Mouse (Mus musculus) liver, embryonic 12.5 days (tissue): Measurements from ENCODE around the gene Mapre3. TPM values are rescaled to one million over a fixed set of nuclear protein-coding genes. Genes with fewer than 3 reads are reported as not detected.
"Not testable (repeated sequence)": the region's sequence is repeated elsewhere in the genome, so short reads cannot be mapped to it uniquely, and the experiment has no call there.

Source experiments
- ATAC-seq: fragments of 200-750 bp; cut with Nextera tagmentation; 2 replicates; pipeline ENCODE4 v1.8.0; 2017; ENCODE audit warnings: moderate number of reproducible peaks, mild to moderate bottlenecking, moderate library complexity
- H3K27ac ChIP-seq: fragments of 300-500 bp; sonication (generic); 2 replicates; pipeline ENCODE4 v1.5.1; 2016; ENCODE audit warnings: mild to moderate bottlenecking
- H3K27me3 ChIP-seq: fragments of 300-500 bp; sonication (generic); replicated peaks from 2 replicates; pipeline ENCODE4 v1.6.1; 2016; ENCODE audit warnings: mild to moderate bottlenecking, moderate library complexity
- H3K36me3 ChIP-seq: fragments of 300-500 bp; sonication (generic); 2 replicates; pipeline ENCODE4 v1.6.1; 2016; ENCODE audit warnings: mild to moderate bottlenecking, moderate library complexity
- H3K4me1 ChIP-seq: fragments of 300-500 bp; sonication (generic); 2 replicates; pipeline ENCODE4 v1.6.1; 2016
- H3K4me2 ChIP-seq: fragments of 300-500 bp; sonication (generic); 2 replicates; pipeline ENCODE4 v1.6.1; 2016; ENCODE audit warnings: mild to moderate bottlenecking, moderate library complexity
- H3K4me3 ChIP-seq: fragments of 300-500 bp; sonication (generic); 2 replicates; pipeline ENCODE4 v1.5.1; 2016; ENCODE audit warnings: mild to moderate bottlenecking, moderate library complexity
- H3K9ac ChIP-seq: fragments of 300-500 bp; sonication (generic); 2 replicates; pipeline ENCODE4 v1.6.1; 2016; ENCODE audit warnings: mild to moderate bottlenecking, moderate library complexity
- H3K9me3 ChIP-seq: fragments of 300-500 bp; sonication (generic); replicated peaks from 2 replicates; pipeline ENCODE4 v1.6.1; 2016; ENCODE audit warnings: mild to moderate bottlenecking, moderate library complexity
- WGBS: fragments of 180-500 bp; shearing (Covaris S2); methylation state at CpG from one replicate; pipeline ENCODE4 v1.1.7; 2016; ENCODE audit not compliant: insufficient replicate concordance; 5-methylcytosine and 5-hydroxymethylcytosine counted together
- polyA plus RNA-seq: library from polyadenylated mRNA; unstranded; fragments of >200 nt; fragmentation: Nextera tagmentation; extraction: Ambion mirVana; gene quantifications from 2 replicates; pipeline ENCODE4 v1.2.1, GENCODE M21; 2016

Mapre3 gene
- polyA plus RNA-seq, 1 experiment from 2014 or later = 3.4 TPM

GRCm38 (mm10) chr5:30867712-30868111 is 53.3 kb downstream of the Mapre3 start, which contains the start of gene Tmem214:
Gene Tmem214 (plus strand): TSS chr5:30868012.
- Histone ChIP-seq H3K4me1 (peaks cover 28% of the 10 kb centered on the region), H3K4me2 (peak within 1 kb of the TSS; percentile 89; the same call in 1 of the 2 replicates), H3K9ac (no peak within 1 kb of the TSS), H3K27ac (no peak within 1 kb of the TSS), H3K36me3 (peaks cover 22% of the 10 kb centered on the region), H3K9me3 (no peaks in the 10 kb centered on the region), H3K4me3 (no peak within 1 kb of the TSS), H3K27me3 (peaks cover 14% of the 10 kb centered on the region)
- 80% methylated on average over 3 of the region's 3 CpGs for WGBS
- ATAC-seq = no peak

- Histone ChIP-seq H3K27ac (0 out of 2 replicates have a peak overlapping the region, but pooled peaks have one; percentile 76), H3K4me1 (peaks cover 24% of the 10 kb centered on the region), H3K4me2 (peak overlapping the region; percentile 89), H3K9ac (peak overlapping the region; percentile 93), H3K4me3 (peak overlapping the region; percentile 95), H3K36me3 (peaks cover 35% of the 10 kb centered on the region), H3K27me3 (0 out of 2 replicates have a peak, but pooled peaks cover 7% of the 10 kb centered on the region), H3K9me3 (no peaks in the 10 kb centered on the region)
- 19% methylated on average over 9 of the region's 9 CpGs for WGBS
- ATAC-seq = no peak
These were observed 54.5 kb downstream of the Mapre3 start for GRCm38 (mm10) chr5:30868981-30869380.

GRCm38 (mm10) chr5:30869405-30870130 is 55.1 kb downstream of the Mapre3 start:
- Histone ChIP-seq H3K4me3 (peak overlapping the region; percentile 95), H3K27ac (peak overlapping the region; percentile 76), H3K9me3 (no peaks in the 10 kb centered on the region), H3K4me2 (peak overlapping the region; percentile 89), H3K27me3 (0 out of 2 replicates have a peak, but pooled peaks cover 1% of the 10 kb centered on the region), H3K9ac (peak overlapping the region; percentile 93), H3K36me3 (peaks cover 41% of the 10 kb centered on the region), H3K4me1 (peaks cover 20% of the 10 kb centered on the region)
- WGBS = 2% methylated on average over 58 of the region's 63 CpGs
- peak; percentile 95 for ATAC-seq

GRCm38 (mm10) chr5:30870131-30870406 is 55.6 kb downstream of the Mapre3 start:
- Histone ChIP-seq H3K36me3 (peaks cover 46% of the 10 kb centered on the region), H3K4me3 (peak overlapping the region; percentile 95), H3K9me3 (no peaks in the 10 kb centered on the region), H3K27me3 (no peaks in the 10 kb centered on the region), H3K9ac (peak overlapping the region; percentile 93), H3K27ac (peak overlapping the region; percentile 76; the same call in 1 of the 2 replicates), H3K4me1 (peaks cover 20% of the 10 kb centered on the region), H3K4me2 (peak overlapping the region; percentile 89)
- ATAC-seq = no peak
- 16% methylated on average over 2 of the region's 2 CpGs for WGBS

- Histone ChIP-seq H3K9me3 (no peaks in the 10 kb centered on the region), H3K4me1 (peaks cover 20% of the 10 kb centered on the region), H3K4me2 (no peak overlapping the region), H3K27me3 (no peaks in the 10 kb centered on the region), H3K36me3 (peaks cover 71% of the 10 kb centered on the region), H3K9ac (no peak overlapping the region), H3K27ac (no peak overlapping the region), H3K4me3 (no peak overlapping the region)
- ATAC-seq = no peak
- WGBS = 87% methylated on average over 9 of the region's 9 CpGs
These were observed 58.1 kb downstream of the Mapre3 start for GRCm38 (mm10) chr5:30872574-30872973.

GRCm38 (mm10) chr5:30874365-30874764 is 59.9 kb downstream of the Mapre3 start:
- no peak for ATAC-seq
- Histone ChIP-seq H3K9me3 (no peaks in the 10 kb centered on the region), H3K4me2 (no peak overlapping the region), H3K36me3 (peaks cover 77% of the 10 kb centered on the region), H3K4me3 (no peak overlapping the region), H3K9ac (no peak overlapping the region), H3K4me1 (peaks cover 15% of the 10 kb centered on the region), H3K27me3 (no peaks in the 10 kb centered on the region), H3K27ac (no peak overlapping the region)
- WGBS = 83% methylated on average over 7 of the region's 7 CpGs

GRCm38 (mm10) chr5:30878616-30879015 is 64.2 kb downstream of the Mapre3 start:
- Histone ChIP-seq H3K9ac (no peak overlapping the region), H3K9me3 (no peaks in the 10 kb centered on the region), H3K4me2 (no peak overlapping the region), H3K36me3 (peaks cover 45% of the 10 kb centered on the region), H3K4me1 (no peaks in the 10 kb centered on the region), H3K27me3 (no peaks in the 10 kb centered on the region), H3K27ac (no peak overlapping the region), H3K4me3 (no peak overlapping the region)
- 61% methylated on average over 6 of the region's 6 CpGs for WGBS
- no peak for ATAC-seq

- Histone ChIP-seq H3K27ac (no peak overlapping the region), H3K4me3 (no peak overlapping the region), H3K4me1 (no peaks in the 10 kb centered on the region), H3K4me2 (no peak overlapping the region), H3K9me3 (no peaks in the 10 kb centered on the region), H3K36me3 (peaks cover 37% of the 10 kb centered on the region), H3K9ac (no peak overlapping the region), H3K27me3 (no peaks in the 10 kb centered on the region)
- ATAC-seq = no peak
- WGBS = 69% methylated on average over 5 of the region's 5 CpGs
These were observed 65.0 kb downstream of the Mapre3 start for GRCm38 (mm10) chr5:30879347-30879943.

GRCm38 (mm10) chr5:30881839-30882238 is 67.4 kb downstream of the Mapre3 start:
- H3K9me3 ChIP-seq = not testable (repeated sequence)
- WGBS = 78% methylated on average over 4 of the region's 4 CpGs

GRCm38 (mm10) chr5:30886209-30886608 is 71.8 kb downstream of the Mapre3 start:
- Histone ChIP-seq H3K36me3 (peaks cover 5% of the 10 kb centered on the region), H3K27me3 (no peaks in the 10 kb centered on the region), H3K9ac (no peak overlapping the region), H3K4me2 (peak overlapping the region; percentile 96; the same call in 1 of the 2 replicates), H3K27ac (no peak overlapping the region), H3K4me3 (no peak overlapping the region), H3K9me3 (no peaks in the 10 kb centered on the region), H3K4me1 (peaks cover 35% of the 10 kb centered on the region)
- 60% methylated on average over 4 of the region's 4 CpGs for WGBS
- ATAC-seq = no peak

More at GRCm38 (mm10) chr5:30881839-30882238, 67.4 kb downstream of the Mapre3 start:
- H3K4me2 ChIP-seq, H3K9ac ChIP-seq, H3K4me3 ChIP-seq, H3K27ac ChIP-seq, H3K27me3 ChIP-seq, ATAC-seq: not testable (repeated sequence)
- Histone ChIP-seq H3K36me3 (peaks cover 13% of the 10 kb centered on the region), H3K4me1 (peaks cover 11% of the 10 kb centered on the region)

GRCm38 (mm10) chr5:30886731-30887130 is 72.3 kb downstream of the Mapre3 start:
- H3K9me3 ChIP-seq = no peaks in the 10 kb centered on the region
- H3K4me2 ChIP-seq = peak overlapping the region; percentile 96
- 38% methylated on average over 5 of the region's 5 CpGs for WGBS
- peak overlapping the region; percentile 93 for H3K27ac ChIP-seq
- peaks cover 35% of the 10 kb centered on the region for H3K4me1 ChIP-seq
- no peaks in the 10 kb centered on the region for H3K27me3 ChIP-seq
- ATAC-seq = no peak
- peaks cover 10% of the 10 kb centered on the region for H3K36me3 ChIP-seq
- peak overlapping the region; percentile 76 for H3K4me3 ChIP-seq
- peak overlapping the region; percentile 82 for H3K9ac ChIP-seq

- WGBS = under 1% methylated on average over 19 of the region's 19 CpGs
- Histone ChIP-seq H3K27ac (peak overlapping the region; percentile 93), H3K4me3 (peak overlapping the region; percentile 76), H3K9me3 (no peaks in the 10 kb centered on the region), H3K4me2 (peak overlapping the region; percentile 96), H3K36me3 (peaks cover 16% of the 10 kb centered on the region), H3K27me3 (no peaks in the 10 kb centered on the region), H3K4me1 (peaks cover 35% of the 10 kb centered on the region), H3K9ac (peak overlapping the region; percentile 82)
- peak; percentile 70 for ATAC-seq
These were observed 72.9 kb downstream of the Mapre3 start for GRCm38 (mm10) chr5:30887331-30887761.
